Mouse (Mus musculus) embryonic stem cell, embryonic (primary cell): ENCODE results near the gene Msi2.

Source experiments
- CTCF ChIA-PET, 4 experiments: fragments of 300-600 bp in 2 of 4; fragments of 350-600 bp in 2 of 4; sonication (Branson Sonifier 250); formaldehyde crosslinking; loops; one replicate each; lab custom pipeline; 2022; ENCODE audit warnings: inconsistent platforms in 2 of 4; lab: Charles Lee
- POLR2A ChIA-PET, 4 experiments: fragments of 300-600 bp in 2 of 4; fragments of 350-600 bp in 2 of 4; sonication (Branson Sonifier 250); formaldehyde crosslinking; loops; one replicate each; lab custom pipeline; 2022; ENCODE audit warnings: antibody characterized with exemption in 4 of 4, inconsistent platforms in 1 of 4; lab: Charles Lee

The Msi2 gene

DNA sequence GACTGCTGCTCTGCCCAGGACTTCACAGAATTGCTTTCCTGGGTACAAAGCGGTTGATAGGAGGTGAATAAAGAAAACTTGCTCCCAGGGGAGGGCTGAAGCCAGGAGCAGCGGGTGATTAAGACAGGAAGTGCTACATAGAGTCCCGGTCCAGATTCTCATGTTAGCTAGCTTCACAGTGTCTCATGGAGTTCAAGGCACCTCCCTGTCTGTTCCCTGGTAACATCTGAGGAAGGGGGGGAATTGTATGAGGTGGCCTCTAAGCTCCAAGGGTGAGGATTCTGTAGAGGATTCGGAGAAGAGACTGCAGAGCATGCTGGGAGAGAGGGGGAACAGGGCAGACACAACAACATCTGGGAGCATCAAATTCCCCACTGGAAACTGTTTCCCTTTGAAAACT, 233.2 kb downstream of the Msi2 start:
- POLR2A ChIA-PET: interaction anchor here in 3 of 4 experiments (0.6 to 0.8 kb wide), 5 partner anchors 15 to 710 kb away, joined by 3 to 7 read pairs (median 4); no protein-coding TSS in a partner anchor
- CTCF ChIA-PET: interaction anchor here in 2 of 4 experiments (0.5 to 0.7 kb wide), 3 partner anchors 33 to 580 kb away, joined by 3 to 10 read pairs (median 6); no protein-coding TSS in a partner anchor

DNA sequence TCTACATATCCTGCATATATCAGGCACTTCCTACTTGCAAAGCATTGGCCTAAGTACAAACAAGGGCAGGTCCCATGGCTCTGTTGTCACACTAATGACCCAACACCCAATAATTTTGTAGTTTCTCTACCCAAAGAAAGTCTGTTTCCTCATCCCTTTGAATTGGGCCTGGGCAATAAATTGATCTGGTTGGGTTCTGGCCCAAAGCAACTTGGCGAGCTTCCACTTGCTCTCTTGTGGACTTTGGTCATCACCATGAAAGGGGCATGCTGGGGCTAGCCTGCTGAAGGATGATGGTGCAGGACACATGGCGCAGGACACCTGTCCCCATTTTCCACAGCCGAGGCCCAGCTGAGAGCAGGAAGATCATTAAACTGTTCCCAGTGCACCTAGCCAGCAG, 234.3 kb downstream of the Msi2 start:
- CTCF ChIA-PET: interaction anchor here in 1 of 4 experiments (0.6 kb wide), 1 partner anchor 13 kb away, joined by 3 read pairs; no protein-coding TSS in a partner anchor
- POLR2A ChIA-PET: interaction anchor here in 1 of 4 experiments (0.6 to 1.2 kb wide), 2 partner anchors 20 to 249 kb away, joined by 3 read pairs; no protein-coding TSS in a partner anchor

GRCm38 (mm10) chr11:88482636-88483035, 235.7 kb downstream of the Msi2 start:
- ChIA-PET POLR2A (interaction anchor here in 1 of 4 experiments (1.2 kb wide), 1 partner anchor 137 kb away, joined by 3 read pairs; no protein-coding TSS in a partner anchor), CTCF (interaction anchor here in 3 of 4 experiments (0.7 to 1.3 kb wide), 3 partner anchors 9 to 421 kb away, joined by 3 read pairs; no protein-coding TSS in a partner anchor)

- ChIA-PET POLR2A (interaction anchor here in 2 of 4 experiments (0.6 to 1.2 kb wide), 2 partner anchors 127 to 138 kb away, joined by 3 to 4 read pairs; no protein-coding TSS in a partner anchor), CTCF (interaction anchor here in 2 of 4 experiments (1.0 to 1.3 kb wide), 2 partner anchors 9 to 52 kb away, joined by 3 read pairs; no protein-coding TSS in a partner anchor)
Observed at GRCm38 (mm10) chr11:88482236-88482635, 236.1 kb downstream of the Msi2 start.

- CTCF ChIA-PET: interaction anchor here in 1 of 4 experiments (1.0 kb wide), 1 partner anchor 52 kb away, joined by 3 read pairs; no protein-coding TSS in a partner anchor
- POLR2A ChIA-PET: interaction anchor here in 2 of 4 experiments (0.6 to 0.7 kb wide), 2 partner anchors 16 to 127 kb away, joined by 3 to 4 read pairs; no protein-coding TSS in a partner anchor
Observed at GRCm38 (mm10) chr11:88481602-88482161, 236.6 kb downstream of the Msi2 start.

GRCm38 (mm10) chr11:88481092-88481601, 237.2 kb downstream of the Msi2 start:
- ChIA-PET POLR2A (interaction anchor here in 1 of 4 experiments (0.7 kb wide), 1 partner anchor 16 kb away, joined by 3 read pairs; no protein-coding TSS in a partner anchor), CTCF (no interaction called here)

GRCm38 (mm10) chr11:88479498-88479897, 238.8 kb downstream of the Msi2 start:
- CTCF ChIA-PET: no interaction called here
- POLR2A ChIA-PET: no interaction called here

DNA sequence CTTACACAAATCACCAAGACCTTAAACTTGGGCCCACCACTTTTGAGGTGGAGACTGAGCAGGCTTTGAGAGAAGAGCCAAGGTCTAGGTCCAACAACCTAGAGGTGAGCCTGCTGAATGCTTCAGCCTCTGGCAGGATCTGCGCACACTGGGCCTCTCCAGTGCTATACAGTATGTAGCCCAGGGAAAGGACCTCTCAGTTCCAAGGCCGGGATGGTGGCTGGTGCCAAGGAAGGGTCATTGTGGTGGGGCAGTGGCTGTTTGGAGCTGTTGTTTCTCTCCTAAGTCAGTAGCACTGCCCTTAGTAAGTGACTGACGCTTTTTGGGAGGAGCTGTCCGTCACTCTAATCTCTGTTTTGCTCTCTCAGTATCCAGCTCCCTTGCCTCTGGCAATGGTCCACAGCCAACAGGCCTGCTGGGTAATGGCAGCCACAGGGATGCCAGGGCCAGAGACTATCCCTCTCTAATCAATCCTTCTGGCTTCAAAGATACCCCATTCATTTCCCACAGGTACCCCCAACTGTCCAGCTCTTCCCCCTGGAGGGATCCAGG, 243.3 kb downstream of the Msi2 start:
- ChIA-PET POLR2A (interaction anchor here in 3 of 4 experiments (0.5 to 1.3 kb wide), 6 partner anchors 11 to 493 kb away, joined by 3 to 5 read pairs (median 3); no protein-coding TSS in a partner anchor), CTCF (interaction anchor here in 1 of 4 experiments (1.0 to 1.3 kb wide), 2 partner anchors 10 to 38 kb away, joined by 3 to 5 read pairs; no protein-coding TSS in a partner anchor)

- ChIA-PET POLR2A (interaction anchor here in 1 of 4 experiments (1.9 kb wide), 1 partner anchor 10 kb away, joined by 10 read pairs; no protein-coding TSS in a partner anchor), CTCF (interaction anchor here in 2 of 4 experiments (0.7 to 1.3 kb wide), 2 partner anchors 10 kb away, joined by 3 read pairs; no protein-coding TSS in a partner anchor)
Observed at GRCm38 (mm10) chr11:88472731-88473130, 245.6 kb downstream of the Msi2 start.

DNA sequence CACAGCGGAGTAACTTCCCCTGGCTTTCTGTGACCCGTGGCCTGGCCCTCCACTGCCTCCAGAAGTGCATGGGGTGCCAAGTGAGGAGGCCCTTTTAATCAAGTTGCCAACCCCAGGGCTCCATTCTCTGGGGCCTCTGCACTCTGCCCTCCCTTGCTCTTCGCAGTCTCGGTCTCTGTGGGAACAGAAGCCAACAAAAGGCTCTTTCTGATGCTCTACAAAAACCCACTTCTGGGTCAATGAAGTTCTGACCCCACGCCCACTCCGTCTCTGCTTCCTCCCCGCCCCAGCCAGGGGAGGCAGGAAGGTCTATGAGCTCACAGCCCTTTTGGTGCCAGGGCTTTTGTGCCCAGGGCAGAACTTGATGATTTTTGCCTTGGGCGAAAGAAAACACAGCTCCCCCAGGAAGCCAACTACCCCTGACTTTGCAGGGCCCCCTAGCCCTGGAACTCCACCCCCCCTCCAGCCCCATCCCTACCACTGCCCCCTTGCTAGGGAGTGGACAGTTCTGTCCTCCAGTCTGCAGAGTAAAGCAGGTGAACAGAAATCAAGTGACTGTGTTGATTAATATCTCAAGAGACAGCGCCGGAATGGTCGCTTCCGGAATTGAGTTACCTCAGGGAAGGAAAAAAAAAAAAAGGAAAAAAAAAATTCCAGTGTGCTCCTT, 246.2 kb downstream of the Msi2 start:
- ChIA-PET CTCF (interaction anchor here (0.6 to 1.2 kb wide), 5 partner anchors 9 to 164 kb away, joined by 3 read pairs; no protein-coding TSS in a partner anchor), POLR2A (interaction anchor here in 3 of 4 experiments (0.6 to 1.9 kb wide), 5 partner anchors 9 to 190 kb away, joined by 3 to 10 read pairs (median 3); no protein-coding TSS in a partner anchor)

- CTCF ChIA-PET: no interaction called here
- POLR2A ChIA-PET: interaction anchor here in 1 of 4 experiments (0.6 to 1.2 kb wide), 2 partner anchors 62 to 396 kb away, joined by 4 read pairs; no protein-coding TSS in a partner anchor
Observed at GRCm38 (mm10) chr11:88470599-88470998, 247.7 kb downstream of the Msi2 start.

DNA sequence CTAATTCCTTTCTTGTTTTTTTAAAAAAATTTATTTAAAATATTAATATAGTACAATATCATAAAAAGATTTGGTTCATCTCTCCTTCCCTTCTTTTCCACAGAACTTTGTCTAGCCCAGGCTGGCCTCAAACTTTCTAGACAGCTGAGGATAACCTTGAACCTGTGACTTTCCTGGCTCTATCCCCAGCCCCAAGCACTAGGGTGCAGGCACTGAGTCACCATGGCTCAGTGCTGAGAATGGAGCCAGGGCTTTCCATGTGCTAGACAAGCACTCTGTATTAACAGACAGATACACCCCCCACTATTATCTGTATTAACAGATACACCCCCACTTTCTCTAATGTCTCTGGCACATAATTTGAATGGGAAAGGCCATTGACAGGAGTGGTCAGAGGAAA, 249.3 kb downstream of the Msi2 start:
- ChIA-PET POLR2A (interaction anchor here in 2 of 4 experiments (0.6 kb wide), 2 partner anchors 12 to 794 kb away, joined by 3 to 6 read pairs; no protein-coding TSS in a partner anchor), CTCF (no interaction called here)

GRCm38 (mm10) chr11:88467498-88468245, 250.6 kb downstream of the Msi2 start:
- CTCF ChIA-PET: interaction anchor here in 1 of 4 experiments (0.6 kb wide), 1 partner anchor 34 kb away, joined by 3 read pairs; no protein-coding TSS in a partner anchor
- POLR2A ChIA-PET: interaction anchor here in 1 of 4 experiments (3.0 kb wide), 1 partner anchor 11 kb away, joined by 16 read pairs; no protein-coding TSS in a partner anchor

GRCm38 (mm10) chr11:88463951-88464350, 254.4 kb downstream of the Msi2 start:
- CTCF ChIA-PET: interaction anchor here in 1 of 4 experiments (0.6 to 2.5 kb wide), 2 partner anchors 11 to 17 kb away, joined by 3 to 5 read pairs; no protein-coding TSS in a partner anchor
- POLR2A ChIA-PET: interaction anchor here in 3 of 4 experiments (0.5 to 1.9 kb wide), 6 partner anchors 8 to 51 kb away, joined by 3 to 10 read pairs (median 3); no protein-coding TSS in a partner anchor

- ChIA-PET POLR2A (interaction anchor here in 1 of 4 experiments (1.3 to 1.9 kb wide), 2 partner anchors 9 to 11 kb away, joined by 3 to 10 read pairs; no protein-coding TSS in a partner anchor), CTCF (interaction anchor here in 2 of 4 experiments (0.6 kb wide), 2 partner anchors 9 to 10 kb away, joined by 3 read pairs; no protein-coding TSS in a partner anchor)
Observed at GRCm38 (mm10) chr11:88462789-88463188, 255.5 kb downstream of the Msi2 start.

DNA sequence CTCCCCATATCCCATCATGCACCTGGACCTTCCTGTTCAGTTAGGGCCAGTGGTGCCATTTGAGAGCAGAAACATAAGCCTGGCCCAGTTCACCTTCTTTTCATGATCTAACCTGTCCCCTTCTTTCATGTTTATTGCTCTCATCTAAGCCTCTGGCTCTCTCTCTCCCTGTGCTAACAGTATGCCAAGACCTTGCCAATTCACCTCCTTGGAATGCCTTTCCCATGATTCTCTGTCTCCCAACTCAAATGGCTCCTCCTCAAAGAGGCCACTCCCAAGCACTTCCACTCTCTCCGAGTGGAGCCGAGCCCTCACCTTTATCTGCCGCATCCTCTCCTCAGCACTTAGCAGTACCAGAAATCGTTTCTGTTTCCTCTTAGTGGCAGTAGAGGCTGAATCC, 256.7 kb downstream of the Msi2 start:
- ChIA-PET CTCF (interaction anchor here in 2 of 4 experiments (0.6 to 0.7 kb wide), 2 partner anchors 51 to 277 kb away, joined by 3 to 4 read pairs; no protein-coding TSS in a partner anchor), POLR2A (interaction anchor here in 3 of 4 experiments (0.6 to 1.7 kb wide), 7 partner anchors 10 to 355 kb away, joined by 3 to 5 read pairs (median 4); no protein-coding TSS in a partner anchor)
